Mouse (Mus musculus): ENCODE data around the gene Fbxl13. TPM values are rescaled to one million over a fixed set of nuclear protein-coding genes. Genes with fewer than 3 reads are reported as not detected.
A peak's percentile ranks its signal among the peaks of the same experiment; 100 is the strongest.

The Fbxl13 gene
- polyA plus RNA-seq, 1 experiment from 2014 or later: 0.41 TPM

DNA sequence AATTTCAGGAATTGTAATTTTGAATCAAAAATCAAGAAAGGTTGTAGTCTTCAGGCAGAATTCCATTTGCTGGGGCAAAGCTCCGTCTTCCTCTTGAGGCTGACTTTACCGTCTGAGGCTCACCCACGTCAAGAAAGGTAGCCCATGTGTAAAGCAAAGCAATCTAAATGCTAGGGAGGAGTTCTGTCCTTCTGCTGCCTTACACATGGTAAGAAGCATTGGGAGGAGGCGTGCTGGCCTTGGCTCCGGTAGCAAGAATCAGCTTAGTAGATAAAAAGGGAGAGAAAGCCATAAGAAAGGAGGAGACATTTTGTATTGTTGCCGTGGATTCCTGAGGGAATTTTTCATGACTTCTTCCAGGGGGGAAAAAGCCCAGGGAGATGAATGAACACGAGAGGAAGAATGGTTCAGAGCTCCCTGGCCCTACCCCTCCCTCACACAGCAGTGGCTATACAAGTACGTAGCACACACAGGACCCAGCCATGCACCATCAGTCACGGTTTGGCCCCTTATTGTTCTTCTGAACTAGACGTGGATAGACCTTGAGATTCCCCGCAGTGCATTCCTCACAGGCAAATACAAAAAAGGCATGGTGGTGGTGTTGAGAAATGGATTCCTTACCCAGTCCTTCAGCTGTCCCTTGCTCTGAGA, 118.5 kb downstream of the Fbxl13 start:
- H3K9me3 ChIP-seq: 0 out of 2 replicates have a peak, but pooled peaks cover 3% of the 10 kb centered on the region
- peak overlapping the region; percentile 78 for H3K27ac ChIP-seq
- no peaks in the 10 kb centered on the region for H3K36me3 ChIP-seq
- no peaks in the 10 kb centered on the region for H3K27me3 ChIP-seq (ENCODE audit: insufficient read depth, poor library complexity, severe bottlenecking)
- H3K4me3 ChIP-seq: 0 out of 2 replicates have a peak overlapping the region, but pooled peaks have one; percentile 13
- WGBS: 29% methylated on average over 11 of the region's 11 CpGs
- peak; percentile 59 for DNase-seq (ENCODE audit: low spot score)
- H3K4me1 ChIP-seq (replicated peaks): peaks cover 20% of the 10 kb centered on the region

DNA sequence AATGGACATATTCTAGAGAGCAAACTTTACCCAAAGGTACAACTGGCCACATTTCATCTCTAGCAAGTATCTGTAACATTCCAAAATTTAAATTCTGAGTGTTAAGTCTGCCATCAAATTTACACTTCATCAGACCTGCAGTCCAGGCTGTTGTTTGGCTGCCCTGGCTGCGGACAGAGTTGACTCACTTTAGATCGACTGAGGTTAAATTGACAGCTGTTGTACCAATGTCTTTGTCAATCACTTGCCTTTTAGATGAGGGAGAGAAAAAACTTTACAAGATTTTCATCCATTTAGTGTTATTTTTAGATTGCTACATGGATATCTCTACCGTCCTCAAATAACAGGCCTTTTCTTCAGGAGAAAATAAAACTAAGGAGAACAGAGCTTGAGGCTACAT, 126.3 kb downstream of the Fbxl13 start:
- no peak for DNase-seq (ENCODE audit: low spot score)
- Histone ChIP-seq H3K4me3 (no peak overlapping the region), H3K36me3 (no peaks in the 10 kb centered on the region)

GRCm38 (mm10) chr5:21518207-21518606, 127.2 kb downstream of the Fbxl13 start:
- Histone ChIP-seq H3K9me3 (no peaks in the 10 kb centered on the region), H3K4me3 (no peak overlapping the region), H3K27me3 (ENCODE audit: insufficient read depth, poor library complexity, severe bottlenecking) (no peaks in the 10 kb centered on the region), H3K4me1 (replicated peaks) (0 out of 2 replicates have a peak, but pooled peaks cover 5% of the 10 kb centered on the region), H3K27ac (no peak overlapping the region), H3K36me3 (no peaks in the 10 kb centered on the region)
- DNase-seq (ENCODE audit: low spot score): no peak
- WGBS: 83% methylated on average over 4 of the region's 4 CpGs

More for the DNA sequence above, 126.3 kb downstream of the Fbxl13 start:
- H3K4me1 ChIP-seq (replicated peaks): 0 out of 2 replicates have a peak, but pooled peaks cover 5% of the 10 kb centered on the region
- H3K27me3 ChIP-seq (ENCODE audit: insufficient read depth, poor library complexity, severe bottlenecking): no peaks in the 10 kb centered on the region
- 80% methylated on average over 3 of the region's 3 CpGs for WGBS
- no peaks in the 10 kb centered on the region for H3K9me3 ChIP-seq
- H3K27ac ChIP-seq: no peak overlapping the region

DNA sequence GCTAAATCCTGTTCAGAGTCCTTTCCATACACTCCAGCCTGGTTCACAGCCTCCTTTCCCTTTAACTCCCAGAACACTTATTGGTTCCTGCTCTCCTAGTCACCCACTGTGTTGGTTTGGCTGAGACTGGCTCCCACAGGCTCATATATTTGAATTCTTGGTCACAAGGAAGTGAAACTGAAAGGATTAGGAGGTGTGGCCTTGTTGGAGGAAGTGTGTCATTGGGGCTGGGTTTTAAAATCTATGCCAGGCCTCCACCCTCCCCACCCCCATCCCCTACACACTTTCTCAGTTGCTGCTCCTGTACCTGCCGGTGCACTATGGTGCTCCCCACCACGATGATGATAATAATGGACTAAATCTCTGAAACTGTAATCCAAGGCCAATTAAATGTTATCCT, 127.9 kb downstream of the Fbxl13 start:
- no peaks in the 10 kb centered on the region for H3K36me3 ChIP-seq
- H3K4me1 ChIP-seq (replicated peaks): 0 out of 2 replicates have a peak, but pooled peaks cover 5% of the 10 kb centered on the region
- no peak for DNase-seq (ENCODE audit: low spot score)
- 93% methylated on average over 2 of the region's 2 CpGs for WGBS
- no peak overlapping the region for H3K4me3 ChIP-seq
- no peaks in the 10 kb centered on the region for H3K9me3 ChIP-seq
- H3K27ac ChIP-seq: no peak overlapping the region
- H3K27me3 ChIP-seq (ENCODE audit: insufficient read depth, poor library complexity, severe bottlenecking): no peaks in the 10 kb centered on the region

- Histone ChIP-seq H3K36me3 (no peaks in the 10 kb centered on the region), H3K9me3 (no peaks in the 10 kb centered on the region), H3K4me3 (no peak overlapping the region), H3K4me1 (replicated peaks) (no peaks in the 10 kb centered on the region), H3K27ac (no peak overlapping the region), H3K27me3 (ENCODE audit: insufficient read depth, poor library complexity, severe bottlenecking) (no peaks in the 10 kb centered on the region)
- 71% methylated on average over 10 of the region's 10 CpGs for WGBS
- DNase-seq (ENCODE audit: low spot score): no peak
Measured at GRCm38 (mm10) chr5:21513363-21513762, 132.1 kb downstream of the Fbxl13 start.

DNA sequence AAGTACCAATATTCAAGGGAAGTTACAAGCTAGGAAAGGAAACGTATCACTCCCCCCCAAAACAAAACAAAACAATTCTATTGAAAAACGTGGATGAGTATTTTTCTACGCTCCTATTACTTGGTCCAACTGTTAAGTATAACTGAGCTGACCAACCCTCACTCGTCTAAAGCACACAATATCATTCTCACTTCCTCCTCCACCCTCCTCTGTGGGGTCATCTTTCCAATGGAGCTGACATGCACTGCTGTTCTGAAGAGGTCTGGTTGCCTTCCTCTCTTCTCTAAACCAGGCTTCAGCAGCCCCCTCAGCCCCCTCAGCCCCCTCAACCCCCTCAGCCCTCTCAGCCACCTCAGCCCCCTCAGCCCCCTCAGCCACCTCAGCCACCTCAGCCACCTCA, 135.6 kb downstream of the Fbxl13 start:
- no peak overlapping the region for H3K4me3 ChIP-seq
- H3K9me3 ChIP-seq: no peaks in the 10 kb centered on the region
- DNase-seq (ENCODE audit: low spot score): no peak
- WGBS: 80% methylated on average over 4 of the region's 4 CpGs
- H3K4me1 ChIP-seq (replicated peaks): no peaks in the 10 kb centered on the region
- no peak overlapping the region for H3K27ac ChIP-seq
- H3K36me3 ChIP-seq: no peaks in the 10 kb centered on the region
- no peaks in the 10 kb centered on the region for H3K27me3 ChIP-seq (ENCODE audit: insufficient read depth, poor library complexity, severe bottlenecking)

DNA sequence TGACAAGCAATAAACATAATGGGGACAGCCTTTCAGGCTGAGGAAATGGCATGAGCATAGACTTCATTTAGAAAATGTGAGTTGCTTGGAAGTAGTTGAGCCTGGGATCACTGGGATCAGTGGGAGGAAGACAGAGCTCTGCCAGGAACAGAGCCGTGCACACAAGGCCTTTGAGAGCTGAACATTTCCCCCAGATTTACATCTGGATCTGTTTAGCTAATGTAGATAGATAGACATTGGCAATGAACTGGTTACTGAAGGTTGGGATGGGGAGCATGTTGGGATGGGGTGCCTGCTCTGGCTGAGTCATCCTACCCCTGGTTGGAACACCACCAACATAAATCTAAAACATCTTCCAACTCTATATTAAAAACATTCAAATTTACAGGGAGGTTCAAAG, 138.5 kb downstream of the Fbxl13 start:
- Histone ChIP-seq H3K4me3 (no peak overlapping the region), H3K36me3 (no peaks in the 10 kb centered on the region), H3K9me3 (no peaks in the 10 kb centered on the region), H3K27ac (no peak overlapping the region), H3K27me3 (ENCODE audit: insufficient read depth, poor library complexity, severe bottlenecking) (no peaks in the 10 kb centered on the region), H3K4me1 (replicated peaks) (no peaks in the 10 kb centered on the region)
- no peak for DNase-seq (ENCODE audit: low spot score)
- WGBS: 59% methylated on average over 1 of the region's 1 CpGs

GRCm38 (mm10) chr5:21505159-21505558, 140.3 kb downstream of the Fbxl13 start:
- Histone ChIP-seq H3K36me3 (no peaks in the 10 kb centered on the region), H3K4me1 (replicated peaks) (no peaks in the 10 kb centered on the region; the same call in 1 of the 2 replicates), H3K27me3 (ENCODE audit: insufficient read depth, poor library complexity, severe bottlenecking) (no peaks in the 10 kb centered on the region), H3K27ac (no peak overlapping the region), H3K4me3 (no peak overlapping the region), H3K9me3 (no peaks in the 10 kb centered on the region)
- WGBS: 87% methylated on average over 8 of the region's 8 CpGs
- DNase-seq (ENCODE audit: low spot score): no peak

DNA sequence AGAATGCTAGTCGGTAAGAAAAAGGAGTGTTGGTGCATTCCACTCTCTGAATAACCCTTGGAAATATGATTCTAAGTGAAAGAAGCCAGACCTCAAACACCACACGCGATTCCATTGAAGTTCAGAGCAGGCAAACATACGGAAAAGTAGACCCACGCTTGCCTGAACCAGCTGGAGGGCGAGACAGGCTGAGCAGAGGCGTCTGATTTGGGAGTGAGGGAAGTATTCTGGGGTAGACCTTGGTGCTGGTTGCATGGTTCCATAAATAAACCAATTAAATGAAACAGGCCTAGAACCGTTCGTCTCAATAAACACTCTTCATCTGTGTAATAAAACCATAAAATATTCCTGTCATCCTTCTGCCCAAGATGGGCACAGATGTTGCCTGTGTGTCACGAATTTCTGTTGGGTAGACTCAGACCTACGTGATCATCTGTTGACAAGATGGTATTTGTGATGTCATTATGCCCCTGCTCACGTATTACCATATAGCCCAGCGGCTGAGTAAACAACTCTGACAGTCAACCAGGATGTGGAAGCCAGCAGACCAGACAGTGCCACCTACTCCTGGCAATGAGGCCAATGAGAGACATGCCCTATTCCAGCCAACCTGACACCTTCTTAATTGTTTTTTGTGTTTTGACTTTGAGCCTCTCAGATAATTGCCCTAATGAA, 142.4 kb downstream of the Fbxl13 start:
- H3K4me1 ChIP-seq (replicated peaks): no peaks in the 10 kb centered on the region; the same call in 1 of the 2 replicates
- no peak overlapping the region for H3K4me3 ChIP-seq
- H3K27ac ChIP-seq: no peak overlapping the region
- 88% methylated on average over 13 of the region's 13 CpGs for WGBS
- DNase-seq (ENCODE audit: low spot score): no peak
- H3K27me3 ChIP-seq (ENCODE audit: insufficient read depth, poor library complexity, severe bottlenecking): no peaks in the 10 kb centered on the region
- no peaks in the 10 kb centered on the region for H3K36me3 ChIP-seq
- H3K9me3 ChIP-seq: no peaks in the 10 kb centered on the region

DNA sequence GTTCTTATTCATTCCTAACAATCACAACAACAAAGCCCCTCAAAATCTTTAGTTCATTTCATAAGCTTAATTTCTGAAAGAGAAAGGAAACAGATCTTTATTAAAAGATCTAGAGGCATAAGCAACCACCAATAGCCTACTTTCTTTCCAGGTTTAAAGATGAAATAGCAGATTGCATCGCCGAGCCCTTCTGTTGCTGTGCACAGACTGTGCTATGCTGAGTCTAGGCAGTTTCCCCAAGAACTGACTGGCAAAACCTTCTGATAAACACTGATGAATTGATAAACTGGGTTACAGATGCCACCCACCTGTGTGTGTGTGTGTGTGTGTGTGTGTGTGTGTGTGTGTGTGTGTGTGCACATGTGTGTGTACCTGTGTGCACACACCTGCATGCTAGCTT, 144.5 kb downstream of the Fbxl13 start:
- Histone ChIP-seq H3K4me1 (replicated peaks) (peaks cover under 1% of the 10 kb centered on the region; the same call in 1 of the 2 replicates), H3K9me3 (no peaks in the 10 kb centered on the region), H3K4me3 (no peak overlapping the region), H3K27me3 (ENCODE audit: insufficient read depth, poor library complexity, severe bottlenecking) (no peaks in the 10 kb centered on the region), H3K36me3 (no peaks in the 10 kb centered on the region), H3K27ac (no peak overlapping the region)
- WGBS: 94% methylated on average over 2 of the region's 2 CpGs
- DNase-seq (ENCODE audit: low spot score): no peak

GRCm38 (mm10) chr5:21500133-21500532, 145.3 kb downstream of the Fbxl13 start:
- H3K27me3 ChIP-seq (ENCODE audit: insufficient read depth, poor library complexity, severe bottlenecking): no peaks in the 10 kb centered on the region
- WGBS: 87% methylated on average over 10 of the region's 10 CpGs
- no peaks in the 10 kb centered on the region for H3K9me3 ChIP-seq
- H3K4me1 ChIP-seq (replicated peaks): peaks cover 3% of the 10 kb centered on the region; the same call in 1 of the 2 replicates
- H3K27ac ChIP-seq: no peak overlapping the region
- H3K36me3 ChIP-seq: no peaks in the 10 kb centered on the region
- H3K4me3 ChIP-seq: no peak overlapping the region
- no peak for DNase-seq (ENCODE audit: low spot score)

GRCm38 (mm10) chr5:21498925-21499324, 146.5 kb downstream of the Fbxl13 start:
- H3K36me3 ChIP-seq: no peaks in the 10 kb centered on the region
- H3K4me3 ChIP-seq: no peak overlapping the region
- H3K9me3 ChIP-seq: no peaks in the 10 kb centered on the region
- no peak overlapping the region for H3K27ac ChIP-seq
- WGBS: 79% methylated on average over 11 of the region's 11 CpGs
- DNase-seq (ENCODE audit: low spot score): no peak
- H3K27me3 ChIP-seq (ENCODE audit: insufficient read depth, poor library complexity, severe bottlenecking): no peaks in the 10 kb centered on the region
- H3K4me1 ChIP-seq (replicated peaks): peaks cover 3% of the 10 kb centered on the region; the same call in 1 of the 2 replicates

- Histone ChIP-seq H3K4me1 (replicated peaks) (peaks cover 3% of the 10 kb centered on the region; the same call in 1 of the 2 replicates), H3K27me3 (ENCODE audit: insufficient read depth, poor library complexity, severe bottlenecking) (no peaks in the 10 kb centered on the region), H3K4me3 (no peak overlapping the region), H3K27ac (no peak overlapping the region), H3K36me3 (no peaks in the 10 kb centered on the region), H3K9me3 (no peaks in the 10 kb centered on the region)
- WGBS: 90% methylated on average over 2 of the region's 2 CpGs
- no peak for DNase-seq (ENCODE audit: low spot score)
Measured at GRCm38 (mm10) chr5:21498490-21498889, 146.9 kb downstream of the Fbxl13 start.

Measured in hindbrain, embryonic 10.5 days (tissue).